Mouse (Mus musculus) E14TG2a.4 (cell line): ENCODE results near the gene Cisd3.

Experiments used
- CTCF ChIP-seq: conservative IDR thresholded peaks from 2 replicates; pipeline ENCODE4 v1.5.1; 2014; ENCODE audit warnings: low read length
- NANOG ChIP-seq: IDR thresholded peaks from 2 replicates; pipeline ENCODE4 v1.6.1; 2014; ENCODE audit warnings: borderline replicate concordance, low read length, mixed read lengths
- POU5F1 ChIP-seq: IDR thresholded peaks from 2 replicates; pipeline ENCODE4 v1.6.1; 2014; ENCODE audit warnings: low read length, borderline replicate concordance

DNA sequence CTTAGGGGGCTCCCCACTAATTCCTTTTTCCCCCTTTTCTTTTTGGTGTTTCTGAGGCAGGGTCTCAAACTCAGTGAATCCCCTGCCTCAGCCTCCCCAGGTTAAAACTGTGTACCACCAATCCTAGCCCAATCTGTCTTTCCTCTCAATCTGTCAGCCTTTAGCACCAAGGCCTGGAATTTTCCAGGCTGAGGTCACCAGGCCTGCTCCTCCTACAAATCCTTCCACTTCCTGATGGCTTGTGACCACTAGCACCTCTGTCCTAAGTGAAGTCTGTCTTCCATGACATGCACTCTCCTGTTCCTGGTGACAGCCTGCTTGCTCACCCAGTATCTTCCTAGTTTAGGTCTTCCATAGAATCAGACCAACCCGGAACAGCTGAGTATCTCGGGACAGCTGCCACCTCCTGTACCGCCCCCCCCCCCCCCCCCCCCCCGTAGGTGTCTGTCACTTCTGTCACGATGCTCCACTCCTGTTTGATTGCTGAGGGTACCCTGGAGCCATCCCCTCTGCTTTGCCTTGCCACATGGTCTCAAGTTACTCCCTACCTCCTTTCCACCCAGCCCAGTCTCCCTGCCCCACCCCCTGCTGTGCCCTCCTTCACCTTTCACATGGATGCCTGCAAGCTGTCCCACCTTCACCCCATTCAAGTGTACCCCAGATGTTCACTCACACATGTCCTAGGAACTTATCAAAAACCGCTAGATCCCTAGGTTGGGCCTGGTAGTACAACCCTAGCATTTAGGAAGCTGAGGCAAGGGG, 28.3 kb upstream of the Cisd3 start:
- TF ChIP-seq CTCF (no peak), NANOG (no peak), POU5F1 (no peak)
